Mouse (Mus musculus) urinary bladder, adult 18-20 months (tissue): ENCODE measurements around the gene Cep72.
"Not testable (repeated sequence)": the region's sequence is repeated elsewhere in the genome, so short reads cannot be mapped to it uniquely, and the experiment has no call there.

ENCODE experiments used
- DNase-seq, 2 experiments: peaks; one replicate each; pipeline ENCODE4 v3.0.0; 2022; ENCODE audit warnings: low spot score in 2 of 2, mixed read lengths in 2 of 2

Cep72 gene

DNA sequence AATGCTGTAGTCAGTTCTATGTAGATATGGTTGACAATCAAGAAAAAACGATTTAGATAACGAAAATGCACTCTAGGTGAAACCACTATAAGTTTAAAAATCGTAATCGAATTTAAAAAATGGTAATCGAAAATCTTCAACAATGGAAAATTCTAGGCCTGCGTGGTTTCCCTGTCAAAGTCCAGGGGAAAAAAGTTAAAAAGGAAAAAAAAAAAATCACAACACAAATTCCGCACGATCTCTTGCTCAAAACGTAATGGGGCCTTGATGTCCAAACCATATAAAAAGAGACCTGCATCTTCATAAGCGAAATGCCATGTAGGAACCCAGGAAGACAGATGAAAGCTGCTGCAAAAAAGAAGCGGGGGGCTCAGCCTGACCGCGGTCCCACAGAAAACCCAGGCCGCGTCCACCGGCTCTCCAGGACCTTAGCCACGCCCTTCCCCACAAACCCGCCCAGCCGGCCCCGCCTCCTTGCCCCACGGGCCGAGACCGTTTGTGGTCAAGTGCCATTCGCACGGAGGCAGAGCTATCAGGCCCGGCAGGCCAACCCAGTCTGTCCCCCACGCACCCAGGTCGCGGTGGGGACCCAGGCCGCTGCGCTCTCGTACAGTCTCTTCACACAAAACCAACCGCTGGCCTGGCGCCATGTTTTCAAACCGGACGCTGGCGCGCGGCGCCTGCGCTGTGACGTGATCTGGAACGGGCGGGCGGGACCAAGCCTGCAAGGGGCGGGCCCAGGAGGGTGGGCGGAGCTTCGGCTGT is at the start of gene Cep72:
Gene Cep72, minus strand, starts transcription at position 687 of the 765 bp plus-strand sequence.
- peak; percentile 85 to 94 for DNase-seq

DNA sequence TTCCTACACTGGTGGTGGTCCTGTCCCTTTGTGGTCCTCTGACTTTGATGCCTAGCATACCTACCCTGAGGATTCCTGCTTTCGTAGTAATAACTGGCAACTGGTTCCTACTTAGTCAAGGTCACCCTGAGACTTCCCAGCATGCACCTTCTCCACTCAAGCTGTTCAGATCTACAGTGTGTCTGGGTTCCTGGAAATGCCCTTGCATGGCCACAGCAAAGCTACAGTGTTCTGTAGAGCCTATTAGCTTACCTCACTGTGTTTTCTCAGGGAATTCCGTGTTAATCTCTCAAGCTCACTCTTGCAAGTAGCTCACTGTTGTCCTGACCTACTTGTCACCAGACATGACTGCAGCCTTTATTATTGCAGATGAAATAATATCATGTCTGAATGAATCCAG is 45.3 kb upstream of the Cep72 start:
- no peak for DNase-seq

DNA sequence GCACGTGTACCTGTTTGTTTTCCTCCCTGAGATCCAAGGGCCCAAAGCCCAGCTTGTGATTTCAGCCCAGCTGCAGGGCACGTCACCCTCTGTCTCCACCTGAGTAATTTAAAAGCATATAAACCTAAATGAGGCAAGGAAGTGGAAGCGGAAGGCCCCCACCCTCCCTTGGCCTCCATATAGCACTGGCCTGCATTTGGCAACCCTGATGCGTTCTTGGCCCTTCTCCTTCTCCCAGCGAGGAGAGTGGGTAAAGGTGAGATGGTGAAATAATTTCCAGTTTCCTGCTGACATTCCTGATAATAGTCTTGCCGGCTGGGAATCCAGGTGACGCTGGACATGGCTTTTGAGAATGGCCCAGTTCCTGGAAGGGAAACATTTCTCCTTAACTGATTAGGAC is 42.3 kb upstream of the Cep72 start:
- no peak for DNase-seq

DNA sequence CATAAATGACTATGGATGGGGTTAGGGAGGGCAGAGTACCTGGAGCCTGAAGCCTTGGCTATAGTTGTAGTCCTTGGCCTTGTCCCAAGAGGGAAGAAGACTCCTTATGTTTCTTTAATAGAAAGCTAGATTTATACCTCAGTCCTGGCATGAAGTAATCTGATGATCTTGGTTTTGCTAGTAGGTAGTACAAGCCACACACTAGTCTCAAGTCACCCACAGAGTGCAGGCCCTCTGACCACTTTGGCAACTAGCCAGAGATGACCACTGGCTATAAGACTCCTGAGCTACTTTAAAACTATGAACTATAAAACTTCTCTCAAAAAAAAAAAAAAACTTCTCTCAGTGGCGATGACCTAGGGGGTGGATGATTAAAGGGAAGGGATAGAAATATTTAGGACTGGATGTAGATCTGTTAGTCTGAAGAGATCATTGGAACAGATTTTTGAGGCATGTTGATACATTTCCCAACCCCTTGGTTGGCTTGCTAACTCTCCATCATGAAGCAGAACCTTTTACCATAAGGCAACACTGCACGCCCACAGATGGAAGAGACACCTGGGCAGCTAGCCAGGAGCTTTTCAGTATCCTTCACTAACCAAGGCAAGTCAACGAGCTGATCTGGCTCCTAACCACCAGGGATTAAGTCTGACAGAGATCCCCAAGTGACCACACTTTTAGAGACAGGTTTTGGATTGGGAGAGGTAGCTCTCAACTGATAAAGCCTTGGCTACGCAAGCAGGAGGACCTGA is 40.9 kb upstream of the Cep72 start:
- no peak for DNase-seq

DNA sequence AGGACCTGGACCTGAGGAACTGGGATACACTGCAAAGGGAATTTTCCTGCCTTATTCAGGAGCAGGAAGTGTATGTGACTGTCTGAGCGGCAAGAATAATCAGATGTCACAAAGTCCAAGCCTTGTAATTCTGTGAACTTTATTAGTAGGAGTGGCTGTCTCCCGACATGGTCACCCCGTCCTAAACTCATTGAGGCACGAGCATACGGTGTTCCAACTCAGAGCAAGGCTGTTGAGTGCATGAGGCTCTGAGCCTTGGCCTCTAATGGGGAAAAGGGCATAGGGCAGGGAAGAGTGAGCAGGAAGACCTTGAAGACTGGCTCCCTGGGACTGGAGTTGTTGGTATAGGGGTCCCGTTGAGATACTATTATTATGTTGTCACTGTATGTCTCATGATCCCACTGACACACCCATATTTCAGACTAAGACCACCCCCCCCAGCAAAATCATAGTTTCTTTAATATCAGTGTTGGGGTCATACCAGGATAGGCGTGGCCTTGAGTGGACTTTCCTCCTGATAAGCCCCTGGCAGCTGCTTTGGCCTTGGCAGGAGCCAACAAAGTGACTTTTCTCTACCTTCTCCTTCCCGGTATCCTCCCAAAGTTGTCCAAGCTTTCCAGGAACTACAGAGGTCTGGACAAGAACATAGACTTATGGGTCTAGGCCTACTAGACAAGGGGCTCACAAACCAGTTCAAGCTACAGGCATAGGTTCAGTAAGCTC is 40.2 kb upstream of the Cep72 start:
- no peak for DNase-seq

DNA sequence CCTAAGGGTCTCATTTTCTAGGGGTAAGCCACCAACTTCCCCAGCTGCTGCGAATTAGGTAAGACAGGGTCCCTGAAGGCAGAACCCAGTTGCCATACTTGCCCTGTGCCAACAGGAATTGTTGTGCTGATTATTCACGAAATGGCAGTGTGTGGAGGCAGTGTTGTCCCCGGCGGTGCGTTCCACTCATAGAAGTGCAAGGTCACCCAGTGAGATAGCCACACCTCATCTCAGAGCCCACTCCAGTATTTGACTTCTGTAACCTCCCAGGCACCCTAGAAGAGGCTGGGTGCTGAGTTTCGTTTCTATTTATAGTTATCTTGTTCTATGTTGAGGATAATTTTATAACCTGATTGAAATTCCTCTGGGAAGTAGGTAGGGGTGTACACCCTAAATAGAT is 36.8 kb upstream of the Cep72 start:
- no peak for DNase-seq

DNA sequence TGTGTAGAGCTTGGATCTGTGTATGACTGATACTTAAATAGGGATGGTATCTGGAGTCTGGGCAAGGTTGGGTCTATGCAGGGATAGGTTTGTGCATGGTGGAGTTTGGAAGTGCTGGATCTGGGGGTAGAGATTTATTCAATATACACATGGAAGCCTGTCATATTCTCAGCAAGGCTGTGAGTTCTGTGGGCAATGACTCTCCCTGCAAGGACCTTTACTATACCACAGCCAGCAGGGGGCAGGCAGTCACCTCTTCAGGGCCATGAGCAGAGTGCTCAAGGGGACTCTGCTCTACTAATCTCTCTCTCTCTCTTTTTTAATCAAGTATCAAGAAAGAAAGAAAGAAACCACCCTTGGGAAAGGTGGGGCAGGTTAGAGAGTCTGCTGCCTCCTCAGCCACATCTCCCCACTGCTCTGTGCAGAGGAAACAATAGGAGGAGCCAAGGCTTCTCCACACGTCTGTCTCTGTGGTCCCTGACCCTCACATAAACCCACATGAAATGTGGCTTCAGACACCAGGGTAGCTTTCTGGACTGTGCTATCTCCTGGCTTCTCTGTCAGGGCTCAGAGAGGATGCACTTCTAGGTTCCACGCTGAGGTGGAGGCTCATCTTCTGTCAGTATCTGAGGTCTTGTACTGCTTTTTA is 34.7 kb upstream of the Cep72 start:
- peak; percentile 45 to 55 for DNase-seq

DNA sequence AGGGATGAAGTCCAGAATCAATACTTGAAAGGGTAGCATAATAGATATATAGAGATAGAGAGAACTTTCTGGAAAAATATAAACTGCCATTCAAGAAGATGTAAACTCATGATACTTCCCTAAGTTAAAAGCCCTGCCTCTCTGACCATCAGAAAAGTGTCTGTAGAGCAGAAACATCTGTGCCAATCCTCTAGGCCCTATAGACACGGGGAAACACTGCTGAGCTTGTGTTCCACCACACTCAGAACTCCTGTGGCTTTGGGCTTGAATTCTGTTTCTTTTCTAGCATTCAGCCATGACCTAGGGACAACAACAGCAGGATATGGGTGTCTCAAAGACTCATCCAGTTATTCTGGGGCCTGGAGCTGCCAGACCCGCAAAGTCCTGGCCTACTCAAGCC is 33.8 kb upstream of the Cep72 start:
- no peak for DNase-seq

DNA sequence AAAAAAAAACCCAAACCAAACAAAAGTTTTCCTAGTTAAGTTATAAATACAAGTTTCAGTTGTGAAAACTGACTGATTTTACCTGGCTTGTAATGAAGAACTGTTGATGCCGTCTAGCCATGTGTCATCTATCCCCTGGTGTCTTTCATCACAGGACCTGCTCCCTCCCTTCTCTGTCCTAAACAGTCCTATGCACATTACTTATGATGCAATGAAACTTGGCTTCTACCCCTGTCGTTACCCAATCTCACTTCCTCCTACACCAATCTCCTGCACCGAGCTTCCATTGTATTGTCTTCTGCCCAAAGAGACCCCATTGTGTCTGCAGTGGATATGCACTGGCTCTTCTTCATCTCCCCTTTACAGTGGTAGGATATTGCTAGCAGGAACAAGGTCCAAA is 28.2 kb upstream of the Cep72 start:
- DNase-seq = no peak

DNA sequence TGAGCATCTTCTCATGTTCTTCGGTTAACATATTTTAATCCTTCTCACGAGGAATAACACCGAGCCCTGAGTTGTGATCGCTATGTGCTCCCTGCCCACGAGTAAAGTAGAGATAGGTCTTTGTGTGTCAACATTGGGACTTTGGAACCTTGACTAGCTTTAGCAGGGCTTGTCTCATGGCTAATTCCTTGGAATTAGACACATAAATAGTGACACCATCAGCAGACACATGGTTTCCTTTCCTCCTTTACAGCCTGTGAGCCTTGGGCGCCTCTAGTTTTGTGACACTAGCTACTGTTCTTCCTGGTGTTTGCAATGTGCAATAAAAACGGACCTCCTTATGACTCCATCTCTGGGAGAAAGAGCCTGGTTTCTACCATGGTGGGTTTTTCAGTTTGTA is 11.3 kb upstream of the Cep72 start:
- no peak for DNase-seq

DNA sequence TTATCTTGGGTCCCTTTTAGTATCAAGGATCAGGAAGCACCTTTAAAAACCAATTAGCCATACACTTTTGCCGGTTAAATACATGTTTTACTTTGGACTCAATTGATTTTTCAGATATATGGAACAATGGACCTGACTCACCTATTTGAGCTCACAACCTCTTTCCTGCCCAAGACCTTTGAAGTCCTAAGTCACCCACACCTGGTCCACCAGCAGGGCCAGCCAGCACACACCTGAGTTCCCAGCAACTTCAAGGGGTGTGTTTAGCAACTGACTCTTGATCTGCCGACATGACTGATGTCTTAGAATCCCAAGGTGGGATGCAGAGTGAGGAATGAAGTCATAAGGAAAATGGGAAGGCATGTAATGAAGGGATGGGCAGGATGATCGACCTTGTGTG is 9.6 kb upstream of the Cep72 start:
- no peak for DNase-seq

DNA sequence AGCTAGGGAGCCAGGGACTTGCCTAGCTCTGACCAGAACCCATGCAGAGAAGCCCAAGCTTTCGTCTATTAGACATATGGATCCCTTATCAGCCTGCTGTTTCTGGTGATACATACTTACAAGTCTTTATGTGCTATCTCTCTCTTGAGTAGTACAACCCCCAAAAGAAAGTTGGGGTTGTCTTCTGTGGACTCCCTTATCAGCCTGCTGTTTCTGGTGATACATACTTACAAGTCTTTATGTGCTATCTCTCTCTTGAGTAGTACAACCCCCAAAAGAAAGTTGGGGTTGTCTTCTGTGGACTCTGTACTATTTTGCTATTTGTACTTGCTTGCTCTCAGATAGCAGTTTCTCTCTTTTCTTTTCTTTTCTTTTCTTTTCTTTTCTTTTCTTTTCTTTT is 9.1 kb upstream of the Cep72 start:
- not testable (repeated sequence) for DNase-seq

DNA sequence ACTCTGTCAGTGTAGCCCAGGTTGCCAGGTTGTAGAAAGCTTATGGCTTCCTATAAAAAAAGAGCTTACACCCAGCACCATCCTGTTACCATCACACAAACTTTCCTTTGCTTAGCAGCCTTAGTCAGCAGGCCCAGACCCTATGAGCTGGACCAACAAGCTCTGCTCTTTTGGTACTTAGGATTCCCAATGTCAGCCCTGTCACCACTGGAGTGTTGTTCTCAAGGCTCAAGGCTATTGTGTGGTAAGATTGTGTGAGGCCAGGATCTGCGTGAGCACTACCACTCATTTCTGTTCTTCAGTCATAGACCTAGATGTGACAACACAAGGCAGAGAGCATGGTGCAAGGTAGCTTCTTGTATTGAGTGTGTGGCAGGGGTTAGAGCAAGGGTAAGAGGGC is 4.5 kb upstream of the Cep72 start:
- DNase-seq = no peak

DNA sequence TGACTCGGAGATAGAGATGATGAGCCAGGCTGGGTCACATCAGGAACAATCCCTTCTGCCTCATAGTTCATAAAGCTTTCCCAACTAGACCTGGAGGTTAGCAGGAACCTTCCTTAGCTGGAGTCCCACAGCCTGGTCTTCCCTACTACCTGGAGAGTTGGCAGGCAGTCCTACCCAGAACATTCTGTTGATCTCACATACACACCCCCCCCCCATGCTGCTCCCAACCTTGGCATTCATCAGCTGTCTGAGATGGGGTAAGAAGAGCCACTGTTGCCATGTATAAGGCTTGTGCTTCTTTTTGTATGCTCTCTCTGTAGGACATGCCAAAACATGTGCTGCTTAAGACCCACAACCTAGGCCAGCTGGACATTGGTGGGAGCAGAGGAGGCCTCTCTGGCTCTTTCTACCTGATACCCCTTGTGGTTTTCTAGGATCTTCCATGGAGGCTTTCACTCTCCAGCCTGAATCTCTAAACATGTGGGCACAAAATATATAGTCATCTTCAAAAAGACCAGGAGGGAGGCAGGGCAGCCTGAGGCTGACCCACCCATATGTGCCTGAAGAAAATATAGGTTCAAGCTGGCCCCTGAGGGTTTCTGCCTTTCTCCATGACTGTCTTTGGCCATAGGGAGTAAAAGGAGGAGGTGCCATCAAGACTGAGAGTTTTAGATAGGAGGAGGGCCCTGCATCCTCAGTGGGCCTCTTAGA is 1.4 kb upstream of the Cep72 start:
- DNase-seq = no peak

DNA sequence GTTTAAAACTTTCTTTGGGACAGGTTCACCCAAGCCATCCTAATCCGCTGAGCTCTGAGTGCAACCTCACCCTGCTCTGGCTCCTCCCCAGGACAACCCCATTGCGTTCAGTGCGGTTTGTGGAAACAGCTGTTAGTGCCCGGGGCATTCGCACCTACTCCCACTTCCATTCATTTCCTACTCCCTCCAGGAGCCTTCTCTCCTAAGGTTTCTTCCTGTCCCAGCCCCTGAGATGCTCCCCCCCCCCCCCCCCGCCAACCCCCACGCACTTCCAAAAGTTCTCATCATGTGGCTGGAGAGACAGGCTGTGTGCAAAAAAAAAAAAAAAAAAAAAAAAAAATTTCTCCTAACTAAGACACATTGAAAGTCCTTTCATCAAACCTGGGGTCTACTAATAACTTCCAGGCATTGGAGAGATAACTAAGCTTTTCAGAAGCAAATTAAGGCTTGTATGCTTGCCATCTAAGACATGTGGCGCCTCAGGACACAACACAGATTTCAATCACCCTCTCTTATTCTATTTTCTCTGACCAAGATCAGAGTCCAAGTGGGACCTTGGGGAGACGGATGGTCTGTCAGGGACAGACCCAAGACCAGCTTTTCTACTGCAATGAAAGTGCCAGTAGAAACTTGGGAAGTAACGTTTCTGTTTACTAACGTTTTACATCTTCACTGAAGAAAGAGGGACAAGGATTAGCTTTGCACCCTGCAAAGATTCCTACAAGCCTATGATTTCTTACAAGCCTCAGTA is 454 bp upstream of the Cep72 start:
- DNase-seq = no peak

DNA sequence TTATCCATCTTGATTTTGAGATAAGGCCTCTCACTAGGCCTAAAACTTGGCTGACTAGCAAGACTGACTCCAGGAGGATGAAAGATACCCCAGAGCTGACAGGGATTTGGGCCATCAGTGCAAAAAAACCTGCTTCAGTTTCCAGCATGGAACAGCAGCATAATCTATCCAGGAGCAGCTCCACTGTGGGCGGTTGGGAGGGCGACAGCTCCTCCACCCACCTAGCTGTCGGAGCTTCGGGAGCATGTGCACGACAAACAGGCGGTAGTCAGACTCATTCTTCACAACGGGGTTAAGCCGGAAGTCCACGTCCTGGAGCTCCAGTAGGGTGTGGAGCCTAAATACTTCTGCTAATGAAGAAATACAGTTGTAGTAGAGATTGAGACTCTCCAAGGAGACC is 4.0 kb downstream of the Cep72 start:
- DNase-seq = no peak

DNA sequence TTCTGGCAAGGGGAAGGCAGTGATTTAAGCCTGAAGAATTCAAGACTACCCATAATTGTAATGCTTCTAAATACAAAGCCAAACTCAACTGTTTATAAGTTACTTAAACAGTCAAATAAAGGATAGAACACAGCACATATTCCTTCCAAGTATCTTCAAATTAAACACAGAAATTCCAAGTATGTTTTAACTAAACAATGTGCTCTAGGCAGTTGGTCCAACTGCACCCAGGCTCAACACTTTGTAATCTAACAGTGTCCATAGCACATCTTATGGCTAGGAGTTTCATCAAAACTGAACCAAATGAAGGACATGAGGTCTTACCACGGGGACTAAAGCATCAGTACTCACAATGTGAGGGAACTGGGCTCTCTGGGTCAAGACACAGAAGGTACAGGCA is 5.9 kb downstream of the Cep72 start:
- no peak for DNase-seq

DNA sequence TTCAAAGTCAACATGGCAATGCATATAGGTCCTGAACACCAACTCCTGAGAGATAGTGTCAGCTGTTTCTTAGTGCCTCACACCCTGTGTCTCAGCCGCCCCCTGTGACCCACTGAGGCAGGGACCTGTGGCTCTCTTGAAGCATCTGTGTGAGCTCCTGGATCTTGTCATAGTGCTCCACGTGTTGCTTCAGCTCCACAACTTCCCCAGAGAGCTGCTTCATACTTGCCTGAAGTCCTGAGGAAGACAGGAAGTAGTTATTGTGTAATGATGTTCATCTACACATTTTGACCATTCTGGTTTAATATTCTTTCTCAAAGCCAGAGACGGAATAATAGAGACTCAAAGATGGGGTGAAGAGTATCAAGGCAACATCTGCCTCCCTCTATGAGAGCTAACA is 22.2 kb downstream of the Cep72 start:
- DNase-seq = no peak

DNA sequence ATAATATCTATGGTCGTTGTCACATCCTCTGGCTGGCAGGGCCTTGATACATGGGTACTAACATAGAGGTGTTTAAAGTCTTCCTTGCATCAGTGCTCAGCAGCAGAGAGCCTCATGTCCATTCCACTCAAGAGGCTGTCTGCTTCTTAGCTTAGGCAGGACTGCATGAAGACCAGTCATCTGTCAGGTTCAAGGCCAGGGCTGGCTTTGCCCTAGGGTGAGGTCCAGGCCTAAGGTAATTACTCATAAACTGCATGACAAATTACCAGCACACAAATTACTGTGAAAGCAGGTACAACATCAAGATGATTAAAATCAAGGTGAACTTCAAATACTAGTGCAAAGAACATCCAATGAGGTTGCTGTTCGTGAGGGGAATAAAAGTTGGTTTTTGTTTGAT is 26.3 kb downstream of the Cep72 start:
- DNase-seq = no peak

DNA sequence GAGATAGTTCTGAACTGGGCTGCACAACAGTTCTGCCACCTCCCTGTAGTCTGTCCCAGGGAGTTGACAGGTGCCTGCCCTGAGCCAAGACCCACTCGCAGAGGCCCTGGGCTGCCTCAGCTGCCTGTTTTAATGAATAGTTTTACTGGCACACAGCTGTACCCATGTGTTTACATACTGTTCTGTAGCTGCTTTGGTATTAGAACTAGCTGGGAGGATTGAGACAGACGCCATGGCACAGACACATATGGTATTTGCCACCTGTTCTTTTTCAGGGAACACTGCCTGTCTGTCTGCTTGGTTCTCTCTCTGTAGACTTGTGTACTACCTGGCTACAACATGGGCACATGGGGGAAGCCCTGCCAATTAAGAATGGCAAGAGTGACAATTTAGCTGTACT is 27.3 kb downstream of the Cep72 start:
- no peak for DNase-seq

DNA sequence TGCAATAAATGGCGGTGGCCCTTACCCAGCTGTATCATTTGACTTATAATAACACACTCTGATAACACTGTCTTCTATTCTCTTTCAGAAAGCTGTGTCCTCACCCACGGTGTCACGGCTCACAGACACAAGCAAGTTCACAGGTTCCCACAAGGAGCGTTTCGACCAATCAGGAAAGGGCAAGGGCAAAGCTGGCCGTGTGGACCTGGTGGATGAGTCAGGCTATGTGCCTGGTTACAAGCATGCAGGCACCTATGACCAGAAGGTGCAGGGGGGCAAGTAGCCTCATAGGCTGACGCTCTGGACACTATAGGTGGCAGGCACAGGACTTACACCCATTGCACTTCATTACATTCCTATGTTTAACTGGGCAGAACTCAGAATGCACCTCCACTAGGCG is 31.0 kb downstream of the Cep72 start:
- no peak for DNase-seq
